Mouse (Mus musculus) ES-E14 (cell line): ENCODE results near the gene Gmpr2.

Experiments
- CHD2 ChIP-seq: IDR thresholded peaks from 2 replicates; pipeline ENCODE4 v1.6.1; 2014; ENCODE audit warnings: mild to moderate bottlenecking, low read depth, low read length, inconsistent platforms
- HCFC1 ChIP-seq: IDR thresholded peaks from 2 replicates; pipeline ENCODE4 v1.6.1; 2012; ENCODE audit warnings: low read length, inconsistent platforms, borderline replicate concordance; ENCODE audit not compliant: insufficient read depth
- MAFK ChIP-seq: IDR thresholded peaks from 2 replicates; pipeline ENCODE4 v1.6.1; 2014; ENCODE audit warnings: mild to moderate bottlenecking, low read depth, low read length, inconsistent platforms; ENCODE audit not compliant: insufficient read depth
- ZC3H11A ChIP-seq: IDR thresholded peaks from 2 replicates; pipeline ENCODE4 v1.6.1; 2012; ENCODE audit warnings: low read depth, mild to moderate bottlenecking, inconsistent platforms, low read length, borderline replicate concordance
- ZNF384 ChIP-seq: IDR thresholded peaks from 2 replicates; pipeline ENCODE4 v1.6.1; 2012; ENCODE audit warnings: low read depth, low read length, inconsistent platforms

DNA sequence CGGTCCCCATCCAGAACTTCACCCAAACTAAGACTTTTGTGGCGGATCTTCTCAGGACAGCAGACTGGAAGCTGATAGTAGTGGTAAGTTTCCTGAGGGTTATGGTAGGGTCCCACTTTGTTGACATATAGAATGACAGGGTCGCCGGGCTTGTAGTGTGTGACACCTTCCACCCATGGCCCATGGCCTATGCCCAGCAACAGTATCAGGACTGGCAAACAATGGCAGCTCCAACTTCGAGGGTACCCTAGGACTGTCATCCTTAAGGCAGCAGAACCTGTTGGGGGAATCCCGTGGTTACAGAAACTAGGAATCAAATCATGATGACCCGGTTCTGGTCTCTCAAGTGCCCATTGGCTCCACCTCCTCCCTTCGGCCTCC lies 29.1 kb upstream of the Gmpr2 start:
- TF ChIP-seq MAFK (no peak), ZNF384 (no peak), ZC3H11A (no peak), HCFC1 (no peak; the same call in 1 of the 2 replicates), CHD2 (no peak)
